Mouse (Mus musculus) heart, adult 2 months (tissue): ENCODE measurements at regions not wholly inside any gene's neighbourhood (a gene's known extent, or its start where the extent isn't known, plus 50 kb on each side); places are given as distances from the start of the nearest gene placed in this dataset.

Source experiments
- DNase-seq, 2 experiments: peaks; one replicate each; pipeline ENCODE4 v3.0.0; 2021
- H3K27ac ChIP-seq: fragments of 200-600 bp; 2 replicates; pipeline ENCODE4 v1.8.1; 2022
- H3K27me3 ChIP-seq: fragments of 200-500 bp; 2 replicates; pipeline ENCODE4 v1.6.1; 2012; ENCODE audit warnings: mild to moderate bottlenecking, low read length, inconsistent platforms, mixed read lengths; ENCODE audit not compliant: control insufficient read depth, insufficient read depth
- H3K36me3 ChIP-seq: fragments of 200-500 bp; 2 replicates; pipeline ENCODE4 v1.6.1; 2012; ENCODE audit warnings: low read length, inconsistent platforms; ENCODE audit not compliant: control insufficient read depth, insufficient read depth
- H3K4me1 ChIP-seq: fragments of 200-500 bp; 2 replicates; pipeline ENCODE4 v1.6.1; 2011; ENCODE audit warnings: low read length; ENCODE audit not compliant: control insufficient read depth, insufficient read depth
- H3K4me3 ChIP-seq: fragments of 200-600 bp; 2 replicates; pipeline ENCODE4 v1.8.1; 2022
- H3K79me2 ChIP-seq: fragments of 200-500 bp; replicated peaks from 2 replicates; pipeline ENCODE4 v1.6.1; 2012; ENCODE audit warnings: mild to moderate bottlenecking, inconsistent platforms, low read length, moderate library complexity, mixed read lengths; ENCODE audit not compliant: control insufficient read depth, insufficient read depth
- H3K9ac ChIP-seq: fragments of 200-500 bp; 2 replicates; pipeline ENCODE4 v1.6.1; 2012; ENCODE audit warnings: low read depth, mild to moderate bottlenecking, control low read depth, inconsistent platforms, low read length, mixed read lengths
- CTCF ChIP-seq: fragments of 200-600 bp; IDR thresholded peaks from 2 replicates; pipeline ENCODE4 v1.8.1; 2022; ENCODE audit warnings: antibody characterized with exemption, mild to moderate bottlenecking, moderate library complexity
- EP300 ChIP-seq: fragments of 200-500 bp; IDR thresholded peaks from 2 replicates; pipeline ENCODE4 v1.6.1; 2011; ENCODE audit warnings: low read depth, low read length, control low read depth; ENCODE audit not compliant: insufficient read depth
- POLR2A ChIP-seq: fragments of 200-500 bp; IDR thresholded peaks from 2 replicates; pipeline ENCODE4 v1.6.1; 2011; ENCODE audit warnings: mild to moderate bottlenecking, low read depth, low read length, control low read depth; ENCODE audit not compliant: insufficient read depth
- WGBS: fragments of 180-500 bp; shearing (Covaris S2); methylation state at CpG from one replicate; pipeline ENCODE4 v1.1.7; 2018; 5-methylcytosine and 5-hydroxymethylcytosine counted together
- intact Hi-C: fragments of 180-260 bp; cut with DNase I; formaldehyde crosslinking; loops from one replicate; pipeline ENCODE4 v1.15.1; 2025

DNA sequence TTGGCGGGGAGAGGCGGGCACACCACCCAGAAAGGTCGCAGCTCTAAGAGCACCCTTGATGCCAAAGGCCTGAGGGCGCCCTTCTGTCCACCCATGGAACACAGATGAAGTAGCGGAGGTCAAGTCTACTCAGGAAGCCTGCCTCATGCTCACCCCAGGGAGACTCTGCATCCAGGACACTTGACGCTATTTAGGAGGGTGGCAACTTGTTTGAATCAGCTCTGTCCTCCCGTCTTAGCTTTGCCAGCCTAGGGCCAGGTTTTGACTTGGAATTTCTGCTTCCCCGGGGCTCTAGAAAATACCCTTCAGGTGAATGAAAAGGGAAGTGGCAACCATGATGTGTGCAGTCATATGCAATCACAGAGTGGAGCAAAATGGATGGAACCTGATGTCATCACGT lies 389.2 kb upstream of the Tshz3 start:
- no peaks in the 10 kb centered on the region for H3K36me3 ChIP-seq
- peaks cover 2% of the 10 kb centered on the region for H3K4me1 ChIP-seq
- 85% methylated on average over 9 of the region's 9 CpGs for WGBS
- H3K27ac ChIP-seq, result no peak overlapping the region
- no peaks in the 10 kb centered on the region for H3K27me3 ChIP-seq
- TF ChIP-seq EP300 (no peak), CTCF (no peak), POLR2A (no peak)
- no peaks in the 10 kb centered on the region for H3K79me2 ChIP-seq
- no peak for DNase-seq
- intact Hi-C loops, result no loop called here
- no peak overlapping the region for H3K4me3 ChIP-seq
- H3K9ac ChIP-seq, result no peak overlapping the region

DNA sequence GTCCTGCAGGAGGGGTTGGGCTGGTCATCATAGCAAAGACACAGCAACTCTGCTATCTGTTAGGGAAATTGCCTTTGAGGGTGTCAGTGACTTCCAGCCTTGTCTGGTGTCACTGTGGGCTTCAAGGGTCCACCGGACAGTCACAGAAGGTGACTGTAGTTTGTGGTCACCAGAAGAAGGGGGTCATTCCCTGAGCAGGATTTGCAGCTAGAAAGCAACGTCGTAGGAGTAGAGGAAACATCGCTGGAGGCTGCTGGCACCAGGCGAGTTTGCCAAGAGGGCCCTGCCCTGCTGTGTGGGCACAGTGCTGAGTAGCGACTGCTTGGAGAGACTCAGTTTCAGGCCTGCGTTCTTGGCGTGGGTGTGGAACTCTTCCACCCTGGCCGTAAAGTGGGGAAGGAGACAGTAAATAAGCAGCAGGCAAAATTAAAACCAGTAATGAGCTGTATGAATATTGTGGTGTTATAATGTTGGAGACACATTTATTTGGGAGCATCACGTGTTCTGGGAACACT lies 389.8 kb upstream of the Tshz3 start:
- Histone ChIP-seq H3K27me3 (no peaks in the 10 kb centered on the region), H3K4me1 (peaks cover 2% of the 10 kb centered on the region), H3K9ac (no peak overlapping the region), H3K79me2 (no peaks in the 10 kb centered on the region), H3K36me3 (no peaks in the 10 kb centered on the region), H3K4me3 (no peak overlapping the region), H3K27ac (no peak overlapping the region)
- no peak for DNase-seq
- intact Hi-C loops, result no loop called here
- WGBS, result 75% methylated on average over 10 of the region's 10 CpGs
- no peak for TF ChIP-seq POLR2A
- TF ChIP-seq EP300, result no peak
- no peak for TF ChIP-seq CTCF

DNA sequence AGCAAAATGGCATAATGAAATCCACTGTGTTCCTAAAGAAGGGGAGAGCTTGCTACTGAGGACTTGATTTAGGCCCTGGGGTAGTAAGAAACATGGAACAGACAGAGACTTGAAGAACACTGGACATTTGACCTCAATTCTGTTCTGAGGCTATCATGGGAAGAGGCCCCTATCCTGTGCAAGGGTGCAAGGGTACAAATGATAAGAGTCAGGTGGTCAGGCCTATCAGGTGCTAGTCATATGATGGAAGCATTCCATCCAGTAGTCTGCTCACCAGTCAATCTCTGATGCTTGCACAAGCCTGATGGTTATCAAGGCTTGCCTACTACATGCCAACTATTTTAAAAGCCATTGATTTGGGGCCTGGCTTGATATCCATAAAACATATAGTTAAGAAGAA lies 420.6 kb upstream of the Tshz3 start:
- DNase-seq, result no peak
- intact Hi-C loops, result no loop called here
- TF ChIP-seq CTCF, result no peak
- no peak for TF ChIP-seq EP300
- no peak for TF ChIP-seq POLR2A
- H3K4me1 ChIP-seq, result no peaks in the 10 kb centered on the region
- H3K79me2 ChIP-seq, result no peaks in the 10 kb centered on the region
- H3K4me3 ChIP-seq, result no peak overlapping the region
- H3K27me3 ChIP-seq, result no peaks in the 10 kb centered on the region
- H3K36me3 ChIP-seq, result no peaks in the 10 kb centered on the region
- H3K27ac ChIP-seq, result no peak overlapping the region
- H3K9ac ChIP-seq, result no peak overlapping the region

DNA sequence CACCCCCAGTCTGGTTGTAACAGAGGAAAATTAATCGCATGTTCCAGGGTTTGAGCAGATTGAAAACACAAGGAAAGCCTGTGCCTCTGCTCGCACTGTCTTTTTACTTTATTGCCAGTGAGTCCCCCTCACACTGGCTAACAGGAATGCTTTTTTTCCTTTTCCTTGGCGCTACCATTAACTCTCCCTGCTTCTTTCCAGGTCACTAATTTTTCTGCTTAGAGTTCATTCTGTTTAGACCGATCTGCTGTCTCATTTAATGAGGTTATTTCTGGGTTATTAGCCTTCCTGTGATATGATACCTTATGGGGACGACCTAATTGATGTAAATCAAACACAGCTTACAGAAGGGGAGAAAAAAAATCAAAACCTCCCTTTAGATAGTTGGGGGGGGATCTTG lies 429.0 kb upstream of the Tshz3 start:
- Histone ChIP-seq H3K36me3 (no peaks in the 10 kb centered on the region), H3K9ac (no peak overlapping the region), H3K4me1 (no peaks in the 10 kb centered on the region), H3K27ac (no peak overlapping the region), H3K4me3 (no peak overlapping the region), H3K79me2 (no peaks in the 10 kb centered on the region), H3K27me3 (no peaks in the 10 kb centered on the region)
- intact Hi-C loops, result no loop called here
- TF ChIP-seq CTCF (no peak), EP300 (no peak), POLR2A (no peak)
- WGBS, result 63% methylated on average over 5 of the region's 5 CpGs
- no peak for DNase-seq

DNA sequence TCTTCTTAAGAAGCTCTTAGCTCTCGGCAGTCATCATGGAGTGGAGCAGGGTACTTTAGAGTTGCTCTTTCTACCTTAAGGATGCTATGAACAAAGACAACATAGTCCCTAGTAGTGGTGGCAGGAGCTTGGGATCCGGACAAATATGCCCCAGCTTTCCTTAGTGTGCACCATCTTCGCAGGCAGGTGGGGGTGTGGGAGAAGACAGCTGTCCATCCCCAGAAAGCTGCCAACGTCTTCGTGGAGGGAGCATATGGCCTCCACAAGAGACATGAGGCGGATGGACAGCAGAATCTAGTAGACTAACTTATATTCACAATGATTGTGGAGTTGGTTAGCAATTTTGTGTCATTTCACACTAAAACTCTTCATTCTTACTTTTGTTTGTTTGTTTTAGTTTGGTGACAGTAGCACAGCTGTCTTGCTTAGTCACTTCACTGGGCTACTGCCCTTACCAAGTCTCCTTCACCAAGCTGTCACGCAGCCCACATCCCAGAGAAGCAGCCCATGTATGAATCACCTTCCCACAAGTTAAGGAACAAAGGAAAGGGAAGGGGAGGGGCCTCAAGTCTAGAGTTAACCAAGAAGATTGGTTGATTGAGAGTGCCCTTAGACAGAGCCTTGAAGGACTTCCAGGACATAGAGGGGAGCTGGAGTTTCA lies 432.6 kb upstream of the Tshz3 start:
- WGBS, result 75% methylated on average over 7 of the region's 7 CpGs
- H3K36me3 ChIP-seq, result no peaks in the 10 kb centered on the region
- no peaks in the 10 kb centered on the region for H3K79me2 ChIP-seq
- no peak overlapping the region for H3K4me3 ChIP-seq
- H3K9ac ChIP-seq, result no peak overlapping the region
- no peaks in the 10 kb centered on the region for H3K4me1 ChIP-seq
- no peak for TF ChIP-seq EP300
- TF ChIP-seq CTCF, result no peak
- TF ChIP-seq POLR2A, result no peak
- no peak overlapping the region for H3K27ac ChIP-seq
- no peak for DNase-seq
- intact Hi-C loops, result no loop called here
- no peaks in the 10 kb centered on the region for H3K27me3 ChIP-seq

DNA sequence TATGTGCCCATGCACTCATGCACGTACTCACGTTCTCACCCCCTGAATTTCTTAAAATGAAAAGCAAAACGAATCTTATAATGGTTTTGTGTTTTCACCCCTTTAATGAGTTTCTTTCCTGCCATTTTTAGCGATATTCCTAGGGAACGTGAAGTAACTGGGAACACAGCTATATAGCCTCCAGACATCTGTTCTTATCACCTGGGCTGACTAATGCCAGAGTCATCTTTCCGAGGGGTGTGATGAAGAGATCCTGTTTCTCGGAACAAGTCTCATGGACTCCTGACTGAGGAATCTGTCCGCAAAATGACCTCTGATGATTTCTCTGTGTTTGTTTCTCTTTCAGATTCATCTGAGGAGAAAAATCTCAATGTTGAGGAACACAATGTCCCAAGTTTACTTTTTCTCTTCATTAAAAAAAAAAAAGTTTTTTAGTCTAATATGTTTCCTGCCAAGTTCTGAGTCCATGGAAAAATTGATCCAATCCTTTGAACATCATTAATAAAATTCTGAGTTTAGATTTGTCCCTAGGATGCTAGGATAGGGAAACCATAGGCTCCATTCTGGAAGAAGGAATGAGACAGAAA lies 435.7 kb upstream of the Tshz3 start:
- Histone ChIP-seq H3K9ac (no peak overlapping the region), H3K4me1 (no peaks in the 10 kb centered on the region), H3K36me3 (no peaks in the 10 kb centered on the region), H3K79me2 (no peaks in the 10 kb centered on the region), H3K27ac (no peak overlapping the region), H3K27me3 (no peaks in the 10 kb centered on the region), H3K4me3 (no peak overlapping the region)
- DNase-seq, result no peak
- no peak for TF ChIP-seq POLR2A
- no peak for TF ChIP-seq CTCF
- TF ChIP-seq EP300, result no peak
- intact Hi-C loops, result no loop called here
- WGBS, result 51% methylated on average over 8 of the region's 8 CpGs
